In genomic region chr15:94246669-94247068, GRCm38 (mm10) we compare ENCODE assay signal across 17 mouse cellular contexts.
DNase-seq lines count a peak whose midpoint lies in the region; ATAC-seq and TF ChIP-seq lines count a peak whose summit lies in the region.
"Had no signal": no experiment of that assay in that cellular context is flagged by ENCODE, and none has a peak within 500 bp of the region (broad histone marks: within the 10 kb centered on the region; RNA-seq: fewer than 3 reads in every experiment).

No protein-coding gene starts in this region.

- peaks cover 18% of the 10 kb centered on the region for H3K4me1 ChIP-seq in heart, embryonic 16.5 days (ENCODE audit: control insufficient read depth, insufficient read depth, low read length)
- peaks cover 8% of the 10 kb centered on the region for H3K4me1 ChIP-seq in kidney, embryonic 15.5 days
- H3K4me1 ChIP-seq in lung, postnatal 0 days (ENCODE audit: insufficient read depth, low read depth, low read length) = 0 out of 2 replicates have a peak, but pooled peaks cover 4% of the 10 kb centered on the region
- H3K4me1 ChIP-seq: limb, embryonic 12.5 days; liver, embryonic 13.5 days had no signal

- no peak overlapping the region for H3K4me3 ChIP-seq in heart, embryonic 16.5 days (ENCODE audit: low read length)
- no peak overlapping the region for H3K4me3 ChIP-seq in kidney, embryonic 15.5 days (replicated peaks)
- no peak overlapping the region for H3K4me3 ChIP-seq in lung, postnatal 0 days (ENCODE audit: low read depth, low read length)
- H3K4me3 ChIP-seq: limb, embryonic 12.5 days; liver, embryonic 13.5 days; midbrain, embryonic 10.5 days had no signal

- DNase-seq in heart, adult 9 months (ENCODE audit: low spot score in 2 of 2) = no peak
- no peak for DNase-seq in kidney, postnatal 4 days
- peak; percentile 27 for DNase-seq in lung, postnatal 0 days (ENCODE audit: low spot score)
- DNase-seq in lung, postnatal 4 days = no peak
- no peak for DNase-seq in layer of hippocampus, adult 11-12 months (ENCODE audit: low spot score)
- DNase-seq: cerebellum, adult 18-20 months; cerebellum, postnatal 25 days; embryo, embryonic 11 days; liver, embryonic 13.5 days; right cerebral cortex, postnatal 14 days; spleen, adult 18-20 months had no signal

- WGBS in heart, embryonic 16.5 days = 65% methylated on average over 5 of the region's 5 CpGs
- WGBS in kidney, embryonic 15.5 days = 39% methylated on average over 5 of the region's 5 CpGs
- 56% methylated on average over 5 of the region's 5 CpGs for WGBS in lung, postnatal 0 days

- no peaks in the 10 kb centered on the region for H3K36me3 ChIP-seq in heart, embryonic 16.5 days (ENCODE audit: control insufficient read depth, insufficient read depth)
- H3K36me3 ChIP-seq in kidney, embryonic 15.5 days = no peaks in the 10 kb centered on the region
- no peaks in the 10 kb centered on the region for H3K36me3 ChIP-seq in lung, postnatal 0 days (ENCODE audit: insufficient read depth, low read length)
- H3K36me3 ChIP-seq: limb, embryonic 12.5 days; liver, embryonic 13.5 days; midbrain, embryonic 10.5 days had no signal

- ATAC-seq in heart, embryonic 16.5 days (replicated peaks; ENCODE audit: extremely low read depth, insufficient read depth, low FRiP score) = no peak
- ATAC-seq in kidney, embryonic 15.5 days (replicated peaks; ENCODE audit: low FRiP score) = no peak
- no peak for ATAC-seq in lung, postnatal 0 days
- ATAC-seq: hindbrain, embryonic 16.5 days had no signal

- no peak overlapping the region for H3K4me2 ChIP-seq in heart, embryonic 16.5 days (ENCODE audit: low read depth, low read length)
- H3K4me2 ChIP-seq in kidney, embryonic 15.5 days = no peak overlapping the region
- H3K4me2 ChIP-seq in lung, postnatal 0 days (replicated peaks; ENCODE audit: low read depth, low read length) = no peak overlapping the region
- H3K4me2 ChIP-seq: limb, embryonic 12.5 days; liver, embryonic 13.5 days had no signal

- TF ChIP-seq EP300 in lung, postnatal 0 days (IDR thresholded peaks at IDR 0.05) = 0 out of 2 replicates have a peak, but pooled peaks have one; percentile 9

- no peaks in the 10 kb centered on the region for H3K27me3 ChIP-seq in heart, embryonic 16.5 days (ENCODE audit: control insufficient read depth, insufficient read depth, low read length)
- H3K27me3 ChIP-seq in kidney, embryonic 15.5 days = no peaks in the 10 kb centered on the region
- no peaks in the 10 kb centered on the region for H3K27me3 ChIP-seq in lung, postnatal 0 days (replicated peaks; ENCODE audit: insufficient read depth, low read length)
- H3K27me3 ChIP-seq: limb, embryonic 12.5 days; liver, embryonic 13.5 days had no signal

- H3K9me3 ChIP-seq in heart, embryonic 16.5 days (replicated peaks; ENCODE audit: control insufficient read depth, low read length) = no peaks in the 10 kb centered on the region
- no peaks in the 10 kb centered on the region for H3K9me3 ChIP-seq in kidney, embryonic 15.5 days (replicated peaks)
- no peaks in the 10 kb centered on the region for H3K9me3 ChIP-seq in lung, postnatal 0 days (ENCODE audit: low read length)
- H3K9me3 ChIP-seq: limb, embryonic 12.5 days; liver, embryonic 13.5 days; midbrain, embryonic 10.5 days had no signal

- H3K9ac ChIP-seq in heart, embryonic 16.5 days (ENCODE audit: low read length) = no peak overlapping the region
- no peak overlapping the region for H3K9ac ChIP-seq in kidney, embryonic 15.5 days
- no peak overlapping the region for H3K9ac ChIP-seq in lung, postnatal 0 days (replicated peaks; ENCODE audit: low read depth)
- H3K9ac ChIP-seq: limb, embryonic 12.5 days; liver, embryonic 13.5 days had no signal

- H3K27ac ChIP-seq in heart, embryonic 16.5 days (ENCODE audit: low read length) = 0 out of 2 replicates have a peak overlapping the region, but pooled peaks have one; percentile 31
- H3K27ac ChIP-seq in kidney, embryonic 15.5 days = peak overlapping the region; percentile 52
- H3K27ac ChIP-seq in lung, postnatal 0 days (ENCODE audit: low read length) = no peak overlapping the region
- H3K27ac ChIP-seq: limb, embryonic 12.5 days; liver, embryonic 13.5 days; macrophage; midbrain, embryonic 10.5 days had no signal

- no peak for TF ChIP-seq CTCF in lung, postnatal 0 days (IDR thresholded peaks at IDR 0.05)
